ENCODE assay signal across 19 mouse cellular contexts in the genomic region with DNA sequence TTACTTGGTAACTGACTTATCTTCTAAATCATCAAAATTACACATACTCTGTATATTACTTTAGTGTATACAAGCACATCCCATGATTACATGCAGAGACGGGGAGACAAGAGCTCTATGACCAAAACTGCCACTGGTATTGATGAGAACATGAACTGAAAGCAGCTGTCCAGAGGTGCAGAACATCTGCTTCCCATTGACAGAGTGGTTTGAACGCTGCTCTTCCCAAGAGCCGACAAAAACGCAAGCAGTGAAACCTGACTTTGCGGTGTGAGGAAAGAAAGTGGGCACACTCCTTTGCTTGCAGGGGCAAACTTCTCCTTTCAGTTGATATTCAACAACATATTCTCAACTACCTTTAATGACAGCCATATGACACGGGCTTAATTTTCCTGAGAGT.
"Had no signal": no experiment of that assay in that cellular context is flagged by ENCODE, and none has a peak within 500 bp of the region (broad histone marks: within the 10 kb centered on the region; RNA-seq: fewer than 3 reads in every experiment).

No protein-coding gene starts in this region.

- H3K4me2 ChIP-seq: lung, embryonic 14.5 days; midbrain, embryonic 12.5 days; neural tube, embryonic 13.5 days; neural tube, embryonic 15.5 days had no signal

- H3K9ac ChIP-seq: lung, embryonic 14.5 days; midbrain, embryonic 12.5 days; neural tube, embryonic 13.5 days; neural tube, embryonic 15.5 days had no signal

- H3K27ac ChIP-seq: midbrain, embryonic 10.5 days; midbrain, embryonic 12.5 days; neural tube, embryonic 13.5 days; neural tube, embryonic 15.5 days had no signal

- DNase-seq: lung, adult 18-20 months; lung, embryonic 14.5 days; lung, postnatal 10 days; lung, postnatal 4 days; midbrain, embryonic 14.5 days; retina, postnatal 1 day; right cerebral cortex, adult 18-20 months; right cerebral cortex, postnatal 25 days; right cerebral cortex, postnatal 4 days; spleen, adult 18-20 months; thymus, adult 18-20 months; thymus, postnatal 14 days; thymus, postnatal 36 days had no signal

- H3K9me3 ChIP-seq: midbrain, embryonic 10.5 days; midbrain, embryonic 12.5 days; neural tube, embryonic 13.5 days; neural tube, embryonic 15.5 days had no signal

- ATAC-seq: midbrain, embryonic 16.5 days had no signal

- H3K4me1 ChIP-seq: midbrain, embryonic 10.5 days; midbrain, embryonic 12.5 days; neural tube, embryonic 13.5 days; neural tube, embryonic 15.5 days had no signal

- H3K27me3 ChIP-seq: midbrain, embryonic 12.5 days; neural tube, embryonic 13.5 days; neural tube, embryonic 15.5 days had no signal

- H3K4me3 ChIP-seq: midbrain, embryonic 10.5 days; midbrain, embryonic 12.5 days; myocyte; neural tube, embryonic 13.5 days; neural tube, embryonic 15.5 days had no signal
